Mouse (Mus musculus): Measurements from ENCODE around the gene 9330182O14Rik. TPM values are rescaled to one million over a fixed set of nuclear protein-coding genes. Genes with fewer than 3 reads are reported as not detected.
A peak's percentile ranks its signal among the peaks of the same experiment; 100 is the strongest.

9330182O14Rik gene
- polyA plus RNA-seq, 1 experiment from 2014 or later: not detected

DNA sequence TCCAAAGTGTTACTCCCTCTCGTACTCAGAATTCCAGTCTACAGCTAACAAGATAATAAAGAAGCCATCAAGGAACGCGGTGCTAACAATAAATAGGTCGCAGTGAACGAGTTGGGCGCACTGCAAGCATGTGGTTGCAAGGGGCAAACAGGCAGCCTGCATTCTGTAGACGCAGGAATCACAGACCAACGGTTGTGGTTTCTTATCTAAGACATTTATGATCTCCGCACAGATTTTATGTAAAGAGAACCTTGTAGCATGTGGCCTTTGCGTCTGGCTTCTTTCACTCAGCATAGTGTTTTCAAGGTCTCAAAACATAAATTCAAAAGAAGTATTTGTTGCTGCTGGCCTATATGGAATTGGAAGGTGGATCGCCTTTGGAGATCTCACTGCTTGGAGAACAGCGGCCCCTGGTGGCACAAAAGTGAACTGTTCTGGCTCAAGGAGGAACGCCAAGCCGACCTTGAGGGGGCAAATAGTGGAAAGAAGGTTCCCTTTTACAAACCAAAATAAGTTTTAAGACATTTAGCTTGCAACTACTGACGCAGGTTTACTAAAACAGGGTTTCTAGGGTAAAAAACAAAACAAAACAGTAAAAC, 3.2 kb upstream of the 9330182O14Rik start:
- Histone ChIP-seq H3K36me3 (ENCODE audit: control insufficient read depth, insufficient read depth, low read length) (no peaks in the 10 kb centered on the region), H3K4me2 (ENCODE audit: low read length) (no peak overlapping the region), H3K9ac (ENCODE audit: low read depth, low read length) (no peak overlapping the region), H3K9me3 (replicated peaks; ENCODE audit: control insufficient read depth, low read length, poor library complexity, severe bottlenecking) (no peaks in the 10 kb centered on the region), H3K27ac (ENCODE audit: low read length) (no peak overlapping the region), H3K27me3 (ENCODE audit: control insufficient read depth, insufficient read depth, low read depth, low read length) (no peaks in the 10 kb centered on the region), H3K4me1 (ENCODE audit: control insufficient read depth, insufficient read depth, low read length) (no peaks in the 10 kb centered on the region), H3K4me3 (ENCODE audit: low read depth, low read length) (no peak overlapping the region)
- WGBS: 24% methylated on average over 15 of the region's 15 CpGs
- ATAC-seq: peak; percentile 52; the same call in 1 of the 2 replicates

DNA sequence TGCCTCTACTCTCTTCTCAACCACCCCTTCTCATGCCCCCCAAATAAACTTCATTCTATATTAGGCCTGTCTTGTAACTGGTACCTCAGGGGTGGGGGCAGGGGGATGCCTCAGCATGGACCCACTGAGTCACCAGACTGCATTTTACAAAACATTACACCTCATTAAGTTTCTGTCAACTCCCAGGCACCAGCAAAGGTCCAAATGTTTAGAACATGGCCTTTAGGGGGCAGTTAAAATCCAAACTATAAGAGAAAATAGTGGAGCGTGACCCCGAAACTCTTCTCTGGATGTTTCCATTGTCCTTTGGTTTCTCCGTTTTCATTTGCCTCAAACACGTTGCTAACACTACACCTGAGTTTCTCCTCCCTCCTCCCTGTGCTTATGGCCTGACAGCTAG, 1.8 kb upstream of the 9330182O14Rik start:
- Histone ChIP-seq H3K36me3 (ENCODE audit: control insufficient read depth, insufficient read depth, low read length) (no peaks in the 10 kb centered on the region), H3K27me3 (ENCODE audit: control insufficient read depth, insufficient read depth, low read depth, low read length) (no peaks in the 10 kb centered on the region), H3K9ac (ENCODE audit: low read depth, low read length) (no peak overlapping the region), H3K9me3 (replicated peaks; ENCODE audit: control insufficient read depth, low read length, poor library complexity, severe bottlenecking) (no peaks in the 10 kb centered on the region), H3K4me1 (ENCODE audit: control insufficient read depth, insufficient read depth, low read length) (no peaks in the 10 kb centered on the region), H3K4me2 (ENCODE audit: low read length) (no peak overlapping the region), H3K27ac (ENCODE audit: low read length) (no peak overlapping the region), H3K4me3 (ENCODE audit: low read depth, low read length) (no peak overlapping the region)
- WGBS: 78% methylated on average over 4 of the region's 4 CpGs
- ATAC-seq: no peak

GRCm38 (mm10) chr15:40144221-40144620, 10.1 kb downstream of the 9330182O14Rik start:
- 0 out of 2 replicates have a peak, but pooled peaks have one; percentile 25 for ATAC-seq

DNA sequence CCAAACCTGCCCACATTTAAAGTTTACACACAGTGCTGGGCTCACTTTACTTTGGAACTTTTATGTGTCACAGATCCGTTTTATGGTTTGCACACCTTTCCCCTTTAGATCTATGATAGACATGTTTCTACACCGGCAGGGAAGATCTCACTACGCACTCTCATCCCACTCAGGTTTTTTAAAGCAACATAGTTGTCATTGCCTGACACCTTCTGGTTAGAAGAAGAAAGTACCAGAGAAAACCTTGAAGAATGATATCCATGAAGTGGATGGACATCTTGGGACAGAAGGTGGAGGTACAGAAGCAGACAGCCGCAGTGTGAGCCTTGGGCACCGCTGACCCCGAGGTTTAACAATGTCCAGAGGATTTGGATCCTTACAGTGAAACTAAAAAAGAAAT, 23.5 kb downstream of the 9330182O14Rik start:
- Histone ChIP-seq H3K9me3 (replicated peaks; ENCODE audit: control insufficient read depth, low read length, poor library complexity, severe bottlenecking) (no peaks in the 10 kb centered on the region), H3K4me3 (ENCODE audit: low read depth, low read length) (no peak overlapping the region), H3K36me3 (ENCODE audit: control insufficient read depth, insufficient read depth, low read length) (no peaks in the 10 kb centered on the region), H3K4me2 (ENCODE audit: low read length) (no peak overlapping the region), H3K4me1 (ENCODE audit: control insufficient read depth, insufficient read depth, low read length) (no peaks in the 10 kb centered on the region), H3K9ac (ENCODE audit: low read depth, low read length) (no peak overlapping the region), H3K27me3 (ENCODE audit: control insufficient read depth, insufficient read depth, low read depth, low read length) (no peaks in the 10 kb centered on the region), H3K27ac (ENCODE audit: low read length) (no peak overlapping the region)
- no peak for ATAC-seq
- 77% methylated on average over 6 of the region's 6 CpGs for WGBS

More at GRCm38 (mm10) chr15:40144221-40144620, 10.1 kb downstream of the 9330182O14Rik start:
- Histone ChIP-seq H3K4me3 (ENCODE audit: low read depth, low read length) (no peak overlapping the region), H3K27me3 (ENCODE audit: control insufficient read depth, insufficient read depth, low read depth, low read length) (no peaks in the 10 kb centered on the region), H3K36me3 (ENCODE audit: control insufficient read depth, insufficient read depth, low read length) (no peaks in the 10 kb centered on the region), H3K9ac (ENCODE audit: low read depth, low read length) (no peak overlapping the region), H3K4me1 (ENCODE audit: control insufficient read depth, insufficient read depth, low read length) (no peaks in the 10 kb centered on the region), H3K27ac (ENCODE audit: low read length) (no peak overlapping the region), H3K9me3 (replicated peaks; ENCODE audit: control insufficient read depth, low read length, poor library complexity, severe bottlenecking) (no peaks in the 10 kb centered on the region), H3K4me2 (ENCODE audit: low read length) (no peak overlapping the region)
- 40% methylated on average over 7 of the region's 7 CpGs for WGBS

DNA sequence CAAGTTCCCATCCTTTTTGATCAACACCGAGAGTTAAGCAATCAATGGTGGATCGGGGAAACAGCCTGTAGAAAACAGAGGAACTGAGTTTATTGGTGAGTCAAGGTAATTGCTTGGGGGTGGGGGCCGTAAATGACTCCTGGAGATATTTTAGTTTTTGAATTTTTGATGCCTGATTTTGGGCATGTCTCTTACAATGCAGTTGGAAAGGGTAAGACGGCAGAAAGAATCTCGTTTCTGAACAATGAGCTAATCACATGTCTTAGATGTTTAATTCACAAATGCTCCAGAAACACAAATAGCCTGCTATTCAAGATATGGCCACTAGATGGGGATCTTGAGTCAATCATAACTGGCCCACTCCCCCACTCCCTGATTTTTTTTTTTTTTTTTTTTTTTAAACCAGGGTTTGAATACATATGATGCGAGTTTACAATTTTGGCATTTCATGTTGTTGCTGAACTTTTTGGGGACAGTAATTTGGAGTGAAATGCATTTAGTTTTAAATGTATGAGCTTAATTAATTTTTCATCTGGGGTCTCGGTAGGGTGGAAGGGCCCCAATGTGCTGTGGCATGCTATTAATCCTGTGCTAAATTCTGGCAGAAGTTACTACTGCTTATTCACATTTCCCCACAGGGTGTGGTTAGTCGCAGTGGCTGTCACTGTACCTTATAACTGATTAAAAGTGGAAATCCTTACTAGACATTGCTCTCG, 32.6 kb downstream of the 9330182O14Rik start:
- Histone ChIP-seq H3K9ac (ENCODE audit: low read depth, low read length) (no peak overlapping the region; the same call in 1 of the 2 replicates), H3K27me3 (ENCODE audit: control insufficient read depth, insufficient read depth, low read depth, low read length) (no peaks in the 10 kb centered on the region), H3K27ac (ENCODE audit: low read length) (peak overlapping the region; percentile 44), H3K4me3 (ENCODE audit: low read depth, low read length) (no peak overlapping the region), H3K4me1 (ENCODE audit: control insufficient read depth, insufficient read depth, low read length) (peaks cover 12% of the 10 kb centered on the region), H3K9me3 (replicated peaks; ENCODE audit: control insufficient read depth, low read length, poor library complexity, severe bottlenecking) (no peaks in the 10 kb centered on the region), H3K36me3 (ENCODE audit: control insufficient read depth, insufficient read depth, low read length) (no peaks in the 10 kb centered on the region), H3K4me2 (ENCODE audit: low read length) (peak overlapping the region; percentile 17; the same call in 1 of the 2 replicates)
- 28% methylated on average over 9 of the region's 9 CpGs for WGBS
- ATAC-seq: peak; percentile 58

DNA sequence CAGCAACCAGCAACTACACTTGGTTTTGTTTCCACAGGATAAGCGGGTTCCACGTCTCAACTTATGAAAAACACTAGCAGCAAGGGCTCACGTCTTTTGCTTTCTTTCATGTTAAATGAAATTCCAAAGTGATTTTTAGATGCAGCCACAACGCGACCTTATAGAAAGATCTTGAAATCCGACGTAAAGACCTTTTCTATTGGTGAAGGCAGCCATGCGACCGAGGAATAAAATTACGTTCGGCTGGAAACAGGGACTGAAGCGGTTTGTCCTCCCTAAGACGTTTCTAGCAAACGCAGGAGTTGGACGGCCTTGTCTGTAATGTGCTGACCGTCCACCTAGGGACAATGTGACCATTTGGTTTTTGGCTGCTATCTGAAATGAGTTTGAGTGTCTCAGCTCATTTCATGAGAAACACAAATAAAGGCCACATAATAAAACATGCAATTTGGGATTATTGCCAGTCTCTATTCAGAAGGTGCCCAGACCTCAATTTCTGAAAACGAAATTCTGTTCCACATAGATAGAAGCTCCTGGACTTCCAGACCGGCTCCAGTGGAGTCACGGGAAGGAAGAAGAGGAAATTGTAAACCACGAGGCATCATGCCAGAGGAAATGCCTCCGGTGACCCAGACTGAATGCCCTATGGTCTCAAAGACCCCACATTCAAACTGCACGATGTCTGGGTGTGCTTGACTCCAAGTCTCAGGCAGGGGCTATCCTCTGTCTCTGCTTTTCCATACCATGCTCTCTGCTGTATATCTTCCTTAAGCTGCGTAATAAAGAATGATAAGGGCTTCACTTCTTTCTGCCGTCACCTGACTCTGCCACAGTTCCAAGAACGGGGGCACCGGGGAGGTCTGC, 33.3 kb downstream of the 9330182O14Rik start:
- no peak overlapping the region for H3K9ac ChIP-seq (ENCODE audit: low read depth, low read length)
- ATAC-seq: no peak
- H3K27ac ChIP-seq (ENCODE audit: low read length): peak overlapping the region; percentile 48
- peaks cover 12% of the 10 kb centered on the region for H3K4me1 ChIP-seq (ENCODE audit: control insufficient read depth, insufficient read depth, low read length)
- no peak overlapping the region for H3K4me3 ChIP-seq (ENCODE audit: low read depth, low read length)
- WGBS: 54% methylated on average over 26 of the region's 26 CpGs
- no peaks in the 10 kb centered on the region for H3K9me3 ChIP-seq (replicated peaks; ENCODE audit: control insufficient read depth, low read length, poor library complexity, severe bottlenecking)
- peak overlapping the region; percentile 17; the same call in 1 of the 2 replicates for H3K4me2 ChIP-seq (ENCODE audit: low read length)
- no peaks in the 10 kb centered on the region for H3K36me3 ChIP-seq (ENCODE audit: control insufficient read depth, insufficient read depth, low read length)
- H3K27me3 ChIP-seq (ENCODE audit: control insufficient read depth, insufficient read depth, low read depth, low read length): no peaks in the 10 kb centered on the region

GRCm38 (mm10) chr15:40168140-40168688, 34.0 kb downstream of the 9330182O14Rik start:
- H3K27ac ChIP-seq (ENCODE audit: low read length): 0 out of 2 replicates have a peak overlapping the region, but pooled peaks have one; percentile 48
- WGBS: 69% methylated on average over 10 of the region's 10 CpGs
- H3K4me2 ChIP-seq (ENCODE audit: low read length): 0 out of 2 replicates have a peak overlapping the region, but pooled peaks have one; percentile 7
- H3K4me3 ChIP-seq (ENCODE audit: low read depth, low read length): no peak overlapping the region
- H3K36me3 ChIP-seq (ENCODE audit: control insufficient read depth, insufficient read depth, low read length): no peaks in the 10 kb centered on the region
- ATAC-seq: no peak
- H3K4me1 ChIP-seq (ENCODE audit: control insufficient read depth, insufficient read depth, low read length): peaks cover 12% of the 10 kb centered on the region
- H3K27me3 ChIP-seq (ENCODE audit: control insufficient read depth, insufficient read depth, low read depth, low read length): no peaks in the 10 kb centered on the region
- no peaks in the 10 kb centered on the region for H3K9me3 ChIP-seq (replicated peaks; ENCODE audit: control insufficient read depth, low read length, poor library complexity, severe bottlenecking)
- no peak overlapping the region for H3K9ac ChIP-seq (ENCODE audit: low read depth, low read length)

DNA sequence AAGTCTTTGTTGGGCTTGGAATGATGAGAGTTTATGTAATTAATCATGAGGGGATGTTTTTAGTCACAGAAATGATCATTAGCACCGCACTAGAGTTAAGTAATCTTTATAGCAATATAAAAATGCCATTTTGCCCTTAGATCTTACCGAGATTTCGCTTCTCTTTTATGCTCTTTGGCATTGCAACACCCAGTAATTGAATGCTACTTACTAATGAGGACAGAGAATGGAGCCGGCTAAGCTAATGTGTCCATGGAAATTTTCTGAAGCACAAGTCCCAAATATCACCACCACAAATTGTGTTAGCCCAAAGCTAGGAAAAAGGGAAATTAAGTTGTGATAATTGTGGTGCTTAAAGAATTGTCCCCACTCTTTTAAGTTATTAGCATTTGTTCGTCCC, 34.9 kb downstream of the 9330182O14Rik start:
- Histone ChIP-seq H3K27me3 (ENCODE audit: control insufficient read depth, insufficient read depth, low read depth, low read length) (no peaks in the 10 kb centered on the region), H3K9ac (ENCODE audit: low read depth, low read length) (no peak overlapping the region), H3K4me2 (ENCODE audit: low read length) (no peak overlapping the region), H3K36me3 (ENCODE audit: control insufficient read depth, insufficient read depth, low read length) (no peaks in the 10 kb centered on the region), H3K9me3 (replicated peaks; ENCODE audit: control insufficient read depth, low read length, poor library complexity, severe bottlenecking) (no peaks in the 10 kb centered on the region), H3K27ac (ENCODE audit: low read length) (no peak overlapping the region), H3K4me3 (ENCODE audit: low read depth, low read length) (no peak overlapping the region), H3K4me1 (ENCODE audit: control insufficient read depth, insufficient read depth, low read length) (peaks cover 12% of the 10 kb centered on the region)
- 75% methylated on average over 5 of the region's 5 CpGs for WGBS
- ATAC-seq: no peak
